Mouse (Mus musculus) bone marrow, adult 2 months (tissue): ENCODE results near the gene Man1a. TPM values are rescaled to one million over a fixed set of nuclear protein-coding genes. Genes with fewer than 3 reads are reported as not detected.

Experiments
- H3K27ac ChIP-seq: fragments of 200-500 bp; 2 replicates; pipeline ENCODE4 v1.5.1; 2012; ENCODE audit warnings: low read depth, mild to moderate bottlenecking, control low read depth, inconsistent platforms, low read length; ENCODE audit not compliant: control insufficient read depth, poor library complexity, insufficient read depth
- H3K4me1 ChIP-seq: fragments of 200-500 bp; 2 replicates; pipeline ENCODE4 v1.6.1; 2011; ENCODE audit warnings: low read length; ENCODE audit not compliant: control insufficient read depth, insufficient read depth
- H3K4me3 ChIP-seq: fragments of 200-500 bp; replicated peaks from 2 replicates; pipeline ENCODE3; 2011; ENCODE audit warnings: mild to moderate bottlenecking, low read depth, low read length, control low read depth; ENCODE audit not compliant: control insufficient read depth
- CTCF ChIP-seq: fragments of 200-500 bp; IDR thresholded peaks from 2 replicates; pipeline ENCODE4 v1.5.1; 2011; ENCODE audit warnings: low read length, control low read depth; ENCODE audit not compliant: control insufficient read depth, insufficient read depth
- POLR2A ChIP-seq: fragments of 200-500 bp; IDR thresholded peaks from 2 replicates; pipeline ENCODE4 v1.6.1; 2011; ENCODE audit warnings: low read depth, mild to moderate bottlenecking, control low read depth, low read length, borderline replicate concordance; ENCODE audit not compliant: control insufficient read depth
- WGBS: fragments of 180-500 bp; shearing (Covaris S2); methylation state at CpG from one replicate; pipeline ENCODE4 v1.1.7; 2018; 5-methylcytosine and 5-hydroxymethylcytosine counted together
- polyA plus RNA-seq: library from polyadenylated mRNA; stranded (reverse); fragments of >200 nt; gene quantifications from 2 replicates; pipeline ENCODE4 v1.2.4, GENCODE M21; 2011; ENCODE audit warnings: low replicate concordance; ENCODE audit not compliant: missing spikeins, insufficient read depth, insufficient read length

Man1a gene
- polyA plus RNA-seq, 1 experiment: 14.8 TPM

GRCm38 (mm10) chr10:53996216-53996615, 80.2 kb downstream of the Man1a start:
- H3K4me3 ChIP-seq: no peak overlapping the region
- TF ChIP-seq CTCF (no peak), POLR2A (no peak)
- H3K4me1 ChIP-seq: no peaks in the 10 kb centered on the region
- H3K27ac ChIP-seq: no peak overlapping the region

DNA sequence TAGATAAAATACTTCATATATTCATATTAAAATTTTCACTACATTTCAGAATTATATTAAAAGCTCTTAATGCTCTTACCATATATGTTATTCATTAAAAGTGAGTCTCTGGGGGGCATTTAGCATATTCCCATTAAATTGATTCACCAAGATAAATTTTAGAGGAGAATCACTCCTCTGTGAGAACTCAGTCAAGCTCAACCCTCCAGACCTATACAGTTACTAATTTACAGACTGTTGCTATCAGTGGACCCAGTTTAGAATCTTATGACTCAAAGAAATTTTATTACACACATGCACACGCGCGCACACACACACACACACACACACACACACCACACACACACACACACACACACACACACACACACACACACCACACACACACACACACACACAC, 81.8 kb downstream of the Man1a start:
- WGBS: 97% methylated on average over 3 of the region's 3 CpGs
- TF ChIP-seq POLR2A (no peak), CTCF (no peak)
- H3K27ac ChIP-seq: no peak overlapping the region

DNA sequence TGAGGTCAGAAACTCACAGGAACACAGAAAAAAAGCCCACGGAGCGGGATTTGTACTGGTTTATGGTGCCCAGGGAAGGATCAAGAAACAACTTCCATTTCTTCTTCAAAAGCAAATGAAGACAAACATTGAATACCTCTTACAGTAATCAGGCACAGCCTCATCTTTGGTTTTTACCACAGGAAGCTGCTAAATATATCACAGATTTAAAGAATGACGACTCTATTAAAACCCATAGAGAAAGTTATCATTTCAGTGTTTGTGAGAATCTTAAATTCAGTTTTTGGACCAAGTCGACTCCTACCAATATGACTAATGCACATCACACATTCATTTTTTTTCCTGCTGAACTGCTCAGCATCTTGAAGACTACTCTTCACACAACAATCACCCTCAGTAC, 86.0 kb downstream of the Man1a start:
- 61% methylated on average over 4 of the region's 4 CpGs for WGBS

More for the DNA sequence above, 81.8 kb downstream of the Man1a start:
- H3K4me1 ChIP-seq: no peaks in the 10 kb centered on the region
- no peak overlapping the region for H3K4me3 ChIP-seq

GRCm38 (mm10) chr10:53984894-53985293, 91.5 kb downstream of the Man1a start:
- Histone ChIP-seq H3K4me3 (no peak overlapping the region), H3K27ac (no peak overlapping the region), H3K4me1 (no peaks in the 10 kb centered on the region)
- TF ChIP-seq CTCF (no peak), POLR2A (no peak)
- 88% methylated on average over 5 of the region's 5 CpGs for WGBS

More for the DNA sequence above, 86.0 kb downstream of the Man1a start:
- H3K4me1 ChIP-seq: no peaks in the 10 kb centered on the region
- no peak for TF ChIP-seq POLR2A
- no peak for TF ChIP-seq CTCF
- H3K27ac ChIP-seq: no peak overlapping the region
- H3K4me3 ChIP-seq: no peak overlapping the region

DNA sequence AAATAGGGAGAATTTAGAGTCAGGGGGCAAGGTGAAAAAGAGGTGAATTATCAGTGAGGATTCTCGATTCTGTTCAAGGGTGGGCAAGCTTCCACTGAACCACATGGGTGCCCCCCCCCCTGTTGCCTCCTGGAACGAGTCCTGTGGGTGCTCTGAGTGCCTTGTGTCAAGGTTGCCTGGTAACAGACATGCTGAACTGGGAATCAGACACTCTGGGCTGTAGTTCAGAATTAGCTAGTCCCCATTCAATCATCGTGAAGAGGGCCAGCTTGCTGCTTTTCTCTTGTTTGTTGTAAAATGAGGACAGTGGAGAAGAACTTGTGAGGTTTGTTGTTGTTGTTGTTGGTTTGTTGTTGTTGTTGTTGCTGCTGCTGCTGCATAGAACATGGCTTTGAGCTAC, 92.3 kb downstream of the Man1a start:
- WGBS: 75% methylated on average over 3 of the region's 3 CpGs
- no peak overlapping the region for H3K4me3 ChIP-seq
- no peak overlapping the region for H3K27ac ChIP-seq
- TF ChIP-seq POLR2A: no peak
- no peak for TF ChIP-seq CTCF
- H3K4me1 ChIP-seq: no peaks in the 10 kb centered on the region

DNA sequence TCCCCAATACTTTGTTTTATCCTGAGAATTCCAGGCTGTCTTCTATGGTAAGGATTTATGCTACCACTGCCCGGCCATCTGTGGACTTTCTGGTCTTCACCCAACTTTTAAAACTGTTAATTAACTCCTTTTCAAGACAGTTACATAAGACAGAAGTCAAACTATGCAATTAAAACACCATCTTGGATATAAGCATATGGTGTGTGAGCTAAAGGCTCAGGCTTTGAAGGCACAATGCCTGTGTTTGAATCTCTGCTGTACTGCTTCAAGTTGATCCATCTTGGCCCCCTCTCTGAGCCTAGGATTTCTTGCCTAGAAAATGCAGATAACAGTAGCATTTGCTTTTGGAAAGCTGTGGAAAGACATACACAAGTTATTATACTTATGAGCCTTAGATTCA, 97.8 kb downstream of the Man1a start:
- H3K4me1 ChIP-seq: no peaks in the 10 kb centered on the region
- H3K27ac ChIP-seq: no peak overlapping the region
- 88% methylated on average over 1 of the region's 1 CpGs for WGBS
- TF ChIP-seq POLR2A (no peak), CTCF (no peak)
- H3K4me3 ChIP-seq: no peak overlapping the region

DNA sequence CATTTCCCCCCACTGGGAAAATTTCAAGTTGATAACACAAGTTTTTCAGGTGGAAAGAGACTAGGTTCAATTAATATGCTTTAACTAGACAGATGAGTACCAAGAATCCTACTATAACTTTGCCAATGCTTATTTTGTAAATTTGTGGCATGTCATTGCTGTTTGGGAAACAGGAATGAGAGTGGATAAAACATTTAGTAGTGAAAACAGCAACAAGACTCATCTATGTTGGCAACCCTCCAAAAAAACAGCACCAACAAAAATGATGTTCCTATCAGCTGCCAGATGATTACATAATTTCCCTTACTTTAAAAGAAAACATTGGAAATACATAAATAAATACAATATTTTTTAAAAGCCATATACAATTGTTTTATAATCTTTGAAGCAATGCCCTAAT, 102.2 kb downstream of the Man1a start:
- Histone ChIP-seq H3K4me3 (no peak overlapping the region), H3K27ac (no peak overlapping the region), H3K4me1 (no peaks in the 10 kb centered on the region)
- TF ChIP-seq CTCF (no peak), POLR2A (no peak)

DNA sequence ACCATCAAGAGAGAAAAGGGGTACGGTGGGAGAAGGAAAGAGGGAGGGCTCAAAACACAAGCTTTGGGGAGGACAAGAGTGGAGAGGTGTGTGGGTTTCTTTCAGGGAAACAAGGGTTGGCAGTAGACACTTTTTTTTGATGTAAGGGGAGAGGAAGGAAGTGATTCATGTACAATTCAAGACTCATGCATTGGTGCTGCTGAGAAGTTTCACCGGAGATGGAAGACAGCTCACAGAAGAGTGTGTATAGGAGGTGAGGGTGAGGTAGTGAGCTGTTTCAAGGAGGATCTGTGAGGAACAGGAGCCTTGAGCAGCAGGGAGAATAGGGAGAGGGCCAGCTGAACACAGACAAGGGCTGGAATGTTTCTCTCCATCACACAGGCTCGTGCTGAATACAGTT, 116.7 kb downstream of the Man1a start:
- H3K4me1 ChIP-seq: no peaks in the 10 kb centered on the region; the same call in 1 of the 2 replicates
- WGBS: 32% methylated on average over 3 of the region's 3 CpGs
- H3K27ac ChIP-seq: no peak overlapping the region
- no peak for TF ChIP-seq POLR2A
- TF ChIP-seq CTCF: no peak
- no peak overlapping the region for H3K4me3 ChIP-seq

GRCm38 (mm10) chr10:53941597-53941996, 134.8 kb downstream of the Man1a start:
- Histone ChIP-seq H3K4me1 (no peaks in the 10 kb centered on the region), H3K27ac (no peak overlapping the region), H3K4me3 (no peak overlapping the region)
- TF ChIP-seq POLR2A (no peak), CTCF (no peak)
- WGBS: 50% methylated on average over 7 of the region's 7 CpGs

GRCm38 (mm10) chr10:53938199-53938598, 138.2 kb downstream of the Man1a start:
- Histone ChIP-seq H3K4me3 (no peak overlapping the region), H3K27ac (no peak overlapping the region), H3K4me1 (no peaks in the 10 kb centered on the region)
- 89% methylated on average over 3 of the region's 3 CpGs for WGBS
- TF ChIP-seq CTCF: no peak
- no peak for TF ChIP-seq POLR2A
